Mouse (Mus musculus) E14TG2a.4 (cell line): ENCODE measurements around the gene Spocd1.

ENCODE experiments used
- CTCF ChIP-seq: conservative IDR thresholded peaks from 2 replicates; pipeline ENCODE4 v1.5.1; 2014; ENCODE audit warnings: low read length
- POU5F1 ChIP-seq: IDR thresholded peaks from 2 replicates; pipeline ENCODE4 v1.6.1; 2014; ENCODE audit warnings: low read length, borderline replicate concordance

DNA sequence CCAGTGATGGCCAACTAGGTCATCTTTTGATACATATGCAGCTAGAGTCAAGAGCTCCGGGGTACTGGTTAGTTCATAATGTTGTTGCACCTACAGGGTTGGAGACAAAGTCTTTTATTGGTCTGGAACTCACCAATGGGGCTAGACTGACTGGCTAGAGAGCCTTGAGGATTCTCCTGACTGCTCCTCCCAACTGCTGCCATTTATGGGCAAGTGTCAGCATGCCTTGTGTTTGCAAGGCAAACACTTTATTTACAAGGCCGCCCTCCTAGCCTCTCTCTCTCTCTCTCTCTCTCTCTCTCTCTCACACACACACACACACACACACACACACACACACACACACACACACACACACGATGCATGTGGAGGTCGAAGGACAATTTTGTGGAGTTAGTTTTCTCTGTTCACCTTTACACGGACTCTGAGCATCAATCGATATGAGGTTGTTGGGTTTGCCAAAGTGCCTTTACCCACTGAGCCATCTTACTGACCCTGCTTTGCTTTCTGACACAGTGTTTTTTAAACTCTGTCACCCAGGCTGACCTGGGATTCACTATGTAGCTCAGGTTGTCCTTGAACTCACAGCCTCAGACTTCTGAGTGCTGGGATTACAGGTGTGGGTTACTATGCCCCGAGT is 13.6 kb upstream of the Spocd1 start:
- TF ChIP-seq CTCF, result no peak
- TF ChIP-seq POU5F1, result no peak
